Mouse (Mus musculus) layer of hippocampus, postnatal 25 days (tissue): ENCODE data around the gene Nod2. TPM values are rescaled to one million over a fixed set of nuclear protein-coding genes. Genes with fewer than 3 reads are reported as not detected.
A peak's percentile ranks its signal among the peaks of the same experiment; 100 is the strongest.

Experiments
- DNase-seq, 2 experiments: peaks; one replicate each; pipeline ENCODE4 v3.0.0; 2022; ENCODE audit warnings: mixed read lengths in 2 of 2, low spot score in 1 of 2; ENCODE audit errors: extremely low spot score in 1 of 2
- total RNA-seq, 2 experiments: library from RNA; stranded (reverse); gene quantifications; 2 replicates each; pipeline ENCODE4 v1.2.3; 2021

Nod2 gene
- total RNA-seq, 2 experiments from 2014 or later = 0.10 to 0.19 TPM

- DNase-seq = no peak
These were observed 26.7 kb downstream of the Nod2 start for GRCm38 (mm10) chr8:88673859-88674258.

- DNase-seq = no peak
These were observed 28.5 kb downstream of the Nod2 start for GRCm38 (mm10) chr8:88675372-88676165.

DNA sequence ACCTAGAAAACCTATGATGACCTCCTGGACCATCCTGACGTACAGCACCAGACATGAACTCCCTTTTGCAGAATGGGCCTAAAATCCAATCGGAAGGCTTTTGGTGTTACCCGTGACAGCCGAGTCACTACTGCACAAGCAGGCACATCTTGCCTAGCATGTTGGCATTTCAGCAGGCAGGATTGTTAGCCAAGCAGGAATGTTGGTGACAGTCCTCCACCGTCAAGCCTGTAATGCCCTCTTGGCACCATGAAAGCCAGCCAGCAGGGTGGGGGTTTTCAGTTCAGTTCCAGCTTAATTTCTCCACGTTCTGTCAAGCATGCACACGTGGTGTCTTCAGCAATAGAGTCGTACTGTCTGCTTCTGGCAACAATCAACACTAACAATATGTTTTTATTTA, 30.0 kb downstream of the Nod2 start:
- DNase-seq = no peak

DNA sequence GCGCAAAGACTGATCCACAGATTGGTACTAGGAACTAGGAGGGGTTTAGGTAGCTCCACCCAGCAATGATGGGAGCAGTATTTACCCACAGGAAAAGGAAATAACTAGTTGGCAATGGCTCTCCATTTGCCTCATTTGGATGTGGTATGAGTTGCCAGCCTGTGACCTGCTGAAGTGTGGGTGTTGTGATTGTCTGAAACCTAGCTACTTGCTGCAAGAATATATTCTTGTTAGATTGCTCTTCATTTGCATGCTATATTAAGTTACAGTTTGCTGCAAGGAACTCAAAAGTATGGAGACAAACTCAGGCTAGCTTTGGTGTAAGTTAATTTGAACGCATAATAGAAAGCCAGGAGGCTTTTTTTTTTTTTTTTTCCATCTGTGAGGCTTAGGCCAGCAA, 33.5 kb downstream of the Nod2 start:
- no peak for DNase-seq

DNA sequence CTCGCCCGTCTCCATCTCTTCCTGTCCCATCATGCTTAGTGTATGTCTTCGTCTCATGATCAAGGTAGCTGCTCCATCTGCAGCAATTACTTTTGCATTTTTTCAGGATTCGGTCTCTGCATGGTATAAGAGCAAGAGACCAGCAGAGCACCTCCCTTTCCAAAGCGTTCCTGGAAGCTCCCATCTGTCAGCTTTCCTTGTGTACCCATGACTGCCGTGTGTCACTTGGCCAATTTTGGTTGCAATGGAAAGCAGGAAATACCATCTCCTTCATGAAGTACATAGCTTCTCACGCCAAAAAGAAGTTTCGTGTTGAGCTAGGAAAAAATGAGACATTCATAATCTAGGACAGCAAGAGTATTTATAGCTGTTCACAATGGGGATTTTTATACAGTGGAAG, 33.9 kb downstream of the Nod2 start:
- no peak for DNase-seq

GRCm38 (mm10) chr8:88683656-88684289, 36.7 kb downstream of the Nod2 start:
- DNase-seq = no peak

- peak in 1 of 2 experiments; percentile 2 for DNase-seq
These were observed 39.3 kb downstream of the Nod2 start for GRCm38 (mm10) chr8:88686226-88686905.

DNA sequence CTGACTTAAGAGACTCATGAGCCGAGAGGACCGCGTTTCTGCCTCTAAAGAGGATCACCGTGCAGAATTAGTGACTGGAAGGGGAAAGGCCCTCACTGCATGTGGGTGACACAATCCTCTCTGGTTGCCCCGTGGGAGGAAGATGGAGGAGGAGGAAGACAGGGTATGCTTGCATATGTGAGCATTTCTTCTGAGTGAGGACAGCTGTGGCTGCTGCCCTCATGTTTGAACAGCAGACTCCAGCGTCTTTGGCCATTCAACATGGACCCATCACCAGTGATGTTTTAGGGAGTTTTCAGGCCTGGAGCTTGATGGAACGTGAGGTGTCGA, 39.8 kb downstream of the Nod2 start:
- peak in 1 of 2 experiments; percentile 3 for DNase-seq

GRCm38 (mm10) chr8:88689151-88689550, 42.0 kb downstream of the Nod2 start:
- DNase-seq = no peak

DNA sequence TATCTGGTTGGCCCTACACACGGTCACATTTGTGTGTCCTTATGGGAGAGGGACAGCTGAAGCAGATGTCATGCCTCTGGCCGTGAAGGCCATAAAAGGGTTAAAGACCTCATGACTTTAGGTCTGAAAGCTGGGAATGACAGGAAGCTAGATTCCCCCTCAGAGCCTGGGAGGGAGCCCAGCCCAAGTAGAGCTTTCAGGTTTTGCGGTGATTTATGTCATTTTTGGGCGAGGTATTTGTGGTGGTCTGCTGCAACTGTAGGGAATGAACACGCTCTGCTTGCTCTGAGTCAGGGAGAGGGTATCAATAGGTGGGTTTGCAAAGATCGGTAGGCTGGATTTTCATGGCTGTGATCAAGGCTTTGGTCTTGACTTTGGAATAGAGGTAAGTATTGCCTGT, 42.8 kb downstream of the Nod2 start:
- DNase-seq = no peak

GRCm38 (mm10) chr8:88691342-88691948, 44.3 kb downstream of the Nod2 start:
- no peak for DNase-seq

- no peak for DNase-seq
These were observed 44.8 kb downstream of the Nod2 start for GRCm38 (mm10) chr8:88691961-88692360.

DNA sequence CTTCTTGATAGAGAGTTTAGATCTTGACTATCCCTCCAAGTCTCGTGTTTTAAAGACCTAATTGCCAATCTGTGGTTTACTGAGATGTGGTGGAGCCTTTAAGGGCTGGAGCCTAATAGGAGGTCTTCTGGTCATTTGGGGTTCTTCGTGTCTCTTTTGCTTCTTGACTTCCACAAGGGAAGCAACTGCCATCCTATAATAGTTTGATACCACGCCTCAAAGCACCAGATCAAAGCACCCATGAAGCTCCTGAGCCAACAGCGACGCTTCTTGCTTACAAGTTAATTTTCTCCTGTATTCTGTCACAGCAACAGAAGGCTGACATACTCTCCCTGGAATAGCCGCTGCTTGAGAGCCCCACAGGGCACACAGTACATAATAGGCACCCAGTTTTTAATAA, 45.8 kb downstream of the Nod2 start:
- DNase-seq = no peak

DNA sequence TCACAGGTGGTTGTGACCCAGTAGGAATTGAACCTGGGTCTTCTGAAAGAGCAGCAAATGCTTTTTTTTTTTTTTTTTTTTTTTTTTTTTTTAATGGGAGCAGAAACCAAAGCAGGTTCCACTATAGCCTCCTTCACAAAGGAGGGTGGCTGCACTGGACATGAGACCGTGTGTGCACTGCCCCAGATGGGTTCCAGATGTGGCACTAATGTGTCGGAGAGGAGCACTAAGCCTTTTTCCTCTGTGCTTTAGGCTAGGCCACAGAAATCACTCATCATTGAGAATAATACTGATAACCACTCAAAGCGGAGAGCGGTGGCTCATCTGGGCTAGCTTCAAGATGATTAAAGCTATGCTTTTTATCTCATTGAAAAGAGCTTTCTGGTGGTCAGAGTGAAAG, 46.3 kb downstream of the Nod2 start:
- no peak for DNase-seq

- DNase-seq = no peak
These were observed 47.2 kb downstream of the Nod2 start for GRCm38 (mm10) chr8:88694291-88694690.

- DNase-seq = no peak
These were observed 49.1 kb downstream of the Nod2 start for GRCm38 (mm10) chr8:88696228-88696627.

DNA sequence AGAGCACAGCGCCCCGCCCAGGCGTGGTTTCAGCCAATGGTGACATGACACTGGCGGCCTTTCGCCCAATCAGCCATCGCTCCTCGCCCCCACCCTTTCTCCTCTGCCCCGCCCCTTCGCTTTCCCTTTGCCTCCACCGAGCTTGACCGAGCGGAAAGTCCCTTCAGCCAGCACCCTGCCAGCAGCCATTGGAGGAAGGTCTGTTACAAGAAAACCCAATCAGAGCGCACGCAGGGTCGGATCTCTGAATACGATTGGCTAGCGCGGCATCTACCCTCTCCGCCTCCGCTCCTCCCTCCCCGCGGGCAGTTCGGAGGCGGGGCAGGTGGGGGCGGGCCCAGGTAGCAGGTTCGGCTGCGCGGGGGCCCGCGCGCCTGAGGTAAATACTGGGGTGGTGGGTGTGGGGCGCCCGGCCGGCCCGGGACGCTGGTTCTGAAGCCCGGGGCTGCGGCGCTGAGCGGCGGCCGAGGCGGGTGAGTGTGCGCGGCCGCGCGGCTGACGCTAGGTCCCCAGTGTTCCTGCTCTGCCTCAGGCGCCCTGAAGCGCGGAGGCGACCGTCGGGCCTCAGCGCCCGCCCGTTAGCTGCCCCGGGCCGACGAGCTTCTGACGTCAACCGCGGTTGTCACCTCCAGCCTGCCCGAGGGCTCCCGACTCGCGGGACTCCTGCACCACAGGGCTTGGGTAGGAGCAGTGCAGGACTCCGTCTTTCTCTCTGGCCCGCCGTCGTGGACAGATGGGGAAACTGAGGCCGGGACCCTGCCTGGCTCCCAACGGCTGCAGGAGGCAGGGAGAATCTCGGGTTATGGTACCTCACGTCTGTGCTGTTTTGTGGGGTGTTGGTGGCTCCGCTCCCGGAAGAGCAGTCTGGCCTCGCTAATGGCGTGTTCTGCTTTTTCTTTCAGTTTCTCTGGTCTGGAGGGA, 49.9 kb downstream of the Nod2 start, which contains the start of gene Cyld:
Gene Cyld (plus strand): TSS at position 308 of the 921 bp plus-strand sequence.
- DNase-seq = peak; percentile 89 to 90

DNA sequence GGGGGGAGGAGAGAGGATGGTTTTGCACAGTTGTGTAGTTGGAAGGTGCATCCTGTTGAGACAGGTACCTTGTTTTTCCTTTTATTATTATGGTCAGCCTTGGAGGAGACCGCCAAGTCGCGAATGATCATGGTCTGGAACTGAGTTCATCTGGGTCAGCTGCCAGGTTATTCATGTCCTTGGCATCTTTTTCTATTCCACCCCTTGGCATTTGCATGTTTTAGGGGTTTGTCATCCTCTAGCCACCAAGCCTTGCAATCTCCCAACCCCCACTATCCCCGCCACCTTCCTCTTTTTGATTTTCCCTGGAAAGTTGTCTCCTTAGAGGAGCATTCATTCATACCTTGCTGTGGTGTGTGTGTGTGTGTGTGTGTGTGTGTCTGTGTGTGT, 50.5 kb downstream of the Nod2 start:
- DNase-seq = no peak

DNA sequence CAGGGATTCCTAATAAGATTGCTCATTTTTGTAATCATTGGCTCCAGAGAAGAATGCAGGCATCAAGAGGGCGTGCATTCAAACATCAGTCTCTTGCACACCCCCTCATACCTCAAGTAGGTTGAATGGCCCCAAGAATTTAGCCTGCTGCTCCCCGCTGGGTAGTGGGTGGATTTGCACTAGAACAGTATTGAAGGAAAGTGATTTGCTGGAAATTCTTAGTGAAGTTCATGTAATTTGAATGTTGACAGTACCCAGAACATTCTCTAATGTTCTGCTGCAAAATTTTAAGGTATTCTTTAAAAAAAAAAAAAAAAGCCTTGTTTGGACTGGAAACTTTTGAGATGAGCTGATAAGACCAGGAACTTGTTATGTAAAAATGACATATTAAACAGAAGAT, 50.9 kb downstream of the Nod2 start:
- DNase-seq = no peak

- no peak for DNase-seq
These were observed 54.5 kb downstream of the Nod2 start for GRCm38 (mm10) chr8:88701611-88702010.
